Mouse (Mus musculus): ENCODE results near the gene Tcl1. TPM values are rescaled to one million over a fixed set of nuclear protein-coding genes. Genes with fewer than 3 reads are reported as not detected.

Gene Tcl1
- polyA plus RNA-seq, 1 experiment from 2014 or later = not detected

DNA sequence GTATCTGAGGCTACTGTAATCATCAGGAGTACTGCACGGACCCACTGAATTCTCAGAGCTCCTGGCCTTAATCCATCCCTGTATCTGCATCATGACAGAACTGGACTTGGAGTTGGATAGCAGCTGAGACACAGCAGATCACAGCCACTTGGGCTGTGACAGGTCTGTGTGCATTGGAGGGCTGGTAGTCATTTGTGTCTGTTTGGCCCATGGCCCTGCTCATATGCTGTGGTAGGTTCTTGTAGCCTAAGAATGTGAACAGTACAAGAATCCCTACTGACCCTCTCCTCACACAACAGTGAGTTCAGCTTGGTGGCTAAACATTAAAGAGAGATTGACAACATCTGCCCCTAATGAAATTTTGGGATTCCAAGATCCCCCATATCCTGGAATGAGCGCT, 49.2 kb downstream of the Tcl1 start:
- H3K4me1 ChIP-seq (replicated peaks) = no peaks in the 10 kb centered on the region
- no peak overlapping the region for H3K4me3 ChIP-seq
- H3K9me3 ChIP-seq = no peaks in the 10 kb centered on the region
- no peak overlapping the region for H3K27ac ChIP-seq (replicated peaks)
- H3K9ac ChIP-seq = no peak overlapping the region
- H3K27me3 ChIP-seq = no peaks in the 10 kb centered on the region
- H3K4me2 ChIP-seq = no peak overlapping the region
- 89% methylated on average over 2 of the region's 2 CpGs for WGBS
- no peak for ATAC-seq (ENCODE audit: low FRiP score, low read depth)
- no peaks in the 10 kb centered on the region for H3K36me3 ChIP-seq

Other genes with a start within 250 kb of the Tcl1 start
- gene Syne3, start 213.0 kb downstream of the Tcl1 start, polyA plus RNA-seq (2015; fragmentation: Nextera tagmentation; extraction: Ambion mirVana) = 0.36 and 0.43 TPM in 2 replicates
- 164 and 169 TPM in 2 replicates for gene Glrx5, start 190.1 kb downstream of the Tcl1 start, polyA plus RNA-seq (2015; fragmentation: Nextera tagmentation; extraction: Ambion mirVana)
- not detected in 2 replicates for gene Tcl1b2, start 76.8 kb downstream of the Tcl1 start, polyA plus RNA-seq (2015; fragmentation: Nextera tagmentation; extraction: Ambion mirVana)
- not detected in 2 replicates for gene Tcl1b1, start 63.1 kb downstream of the Tcl1 start, polyA plus RNA-seq (2015; fragmentation: Nextera tagmentation; extraction: Ambion mirVana)
- gene Tcl1b5, start 46.4 kb downstream of the Tcl1 start, polyA plus RNA-seq (2015; fragmentation: Nextera tagmentation; extraction: Ambion mirVana) = not detected in 2 replicates
- gene Tcl1b3, start 31.8 kb downstream of the Tcl1 start, polyA plus RNA-seq (2015; fragmentation: Nextera tagmentation; extraction: Ambion mirVana) = not detected in 2 replicates
- not detected in 2 replicates for gene Tcl1b4, start 20.8 kb downstream of the Tcl1 start, polyA plus RNA-seq (2015; fragmentation: Nextera tagmentation; extraction: Ambion mirVana)
- gene Tunar, start 111.1 kb upstream of the Tcl1 start, polyA plus RNA-seq (2015; fragmentation: Nextera tagmentation; extraction: Ambion mirVana) = 20.4 and 24.5 TPM in 2 replicates
- 12.3 and 12.7 TPM in 2 replicates for gene D430019H16Rik, start 231.1 kb upstream of the Tcl1 start, polyA plus RNA-seq (2015; fragmentation: Nextera tagmentation; extraction: Ambion mirVana)